ENCODE assay signal across 10 mouse cellular contexts in genomic region chr15:102362648-102363047, GRCm38 (mm10). TPM values are rescaled to one million over a fixed set of nuclear protein-coding genes. Genes with fewer than 3 reads are reported as not detected.
DNase-seq lines count a peak whose midpoint lies in the region; ATAC-seq lines count a peak whose summit lies in the region.
"Had no signal": no experiment of that assay in that cellular context is flagged by ENCODE, and none has a peak within 500 bp of the region (broad histone marks: within the 10 kb centered on the region; RNA-seq: fewer than 3 reads in every experiment).

No protein-coding gene starts in this region.

- H3K27ac ChIP-seq in heart, embryonic 14.5 days (replicated peaks in 1 of 2; ENCODE audit: control insufficient read depth in 1 of 2, insufficient read depth in 1 of 2, low read depth in 2 of 2, low read length in 2 of 2) = no peak overlapping the region; a peak in 1 of 4 replicates
- no peak overlapping the region for H3K27ac ChIP-seq in hindbrain, embryonic 16.5 days (ENCODE audit: low read depth, low read length)
- H3K27ac ChIP-seq in midbrain, embryonic 11.5 days (ENCODE audit: low read depth, low read length) = no peak overlapping the region

- peaks cover 36% of the 10 kb centered on the region for H3K27me3 ChIP-seq in heart, embryonic 14.5 days (ENCODE audit: control insufficient read depth, insufficient read depth, low read length)
- peaks cover 14% of the 10 kb centered on the region for H3K27me3 ChIP-seq in hindbrain, embryonic 16.5 days (replicated peaks; ENCODE audit: control insufficient read depth, insufficient read depth, low read length)
- H3K27me3 ChIP-seq in midbrain, embryonic 11.5 days (ENCODE audit: control insufficient read depth, insufficient read depth, low read length) = peaks cover 25% of the 10 kb centered on the region

- intact Hi-C loops in heart, postnatal 36 days (cut with DNase I) = no loop called here

- ATAC-seq in heart, embryonic 14.5 days (ENCODE audit: insufficient number of reproducible peaks, insufficient read depth, low FRiP score, low read depth) = no peak
- no peak for ATAC-seq in hindbrain, embryonic 16.5 days
- ATAC-seq in midbrain, embryonic 11.5 days (ENCODE audit: low FRiP score) = no peak
- no peak for ATAC-seq in frontal cortex, adult (ENCODE audit: low TSS enrichment)

- H3K4me1 ChIP-seq in heart, embryonic 14.5 days (ENCODE audit: control insufficient read depth in 2 of 2, insufficient read depth in 2 of 2, low read length in 2 of 2) = peaks cover 18 to 22% of the 10 kb centered on the region in 2 experiments
- peaks cover 17% of the 10 kb centered on the region for H3K4me1 ChIP-seq in hindbrain, embryonic 16.5 days (ENCODE audit: control insufficient read depth, insufficient read depth, low read depth, low read length)
- peaks cover 19% of the 10 kb centered on the region for H3K4me1 ChIP-seq in midbrain, embryonic 11.5 days (ENCODE audit: control insufficient read depth, insufficient read depth, low read length)

- peak overlapping the region; percentile 58 for H3K4me2 ChIP-seq in heart, embryonic 14.5 days (ENCODE audit: low read length)
- H3K4me2 ChIP-seq in hindbrain, embryonic 16.5 days (ENCODE audit: low read length) = peak overlapping the region; percentile 39
- peak overlapping the region; percentile 30; the same call in 1 of the 2 replicates for H3K4me2 ChIP-seq in midbrain, embryonic 11.5 days

- H3K9me3 ChIP-seq in heart, embryonic 14.5 days (ENCODE audit: control insufficient read depth, low read length) = no peaks in the 10 kb centered on the region
- no peaks in the 10 kb centered on the region for H3K9me3 ChIP-seq in hindbrain, embryonic 16.5 days (ENCODE audit: control insufficient read depth, low read length)
- H3K9me3 ChIP-seq in midbrain, embryonic 11.5 days (ENCODE audit: control insufficient read depth, low read length) = no peaks in the 10 kb centered on the region

- WGBS in heart, embryonic 14.5 days = 4% methylated on average over 14 of the region's 14 CpGs
- WGBS in hindbrain, embryonic 16.5 days = 13% methylated on average over 13 of the region's 14 CpGs
- 8% methylated on average over 14 of the region's 14 CpGs for WGBS in midbrain, embryonic 11.5 days

- no peaks in the 10 kb centered on the region for H3K36me3 ChIP-seq in heart, embryonic 14.5 days (ENCODE audit: control insufficient read depth, insufficient read depth, low read length)
- no peaks in the 10 kb centered on the region for H3K36me3 ChIP-seq in hindbrain, embryonic 16.5 days (ENCODE audit: control insufficient read depth, insufficient read depth, low read length)
- no peaks in the 10 kb centered on the region for H3K36me3 ChIP-seq in midbrain, embryonic 11.5 days (ENCODE audit: control insufficient read depth, insufficient read depth, low read length)

- no peak for DNase-seq in heart, postnatal 36 days
- DNase-seq in embryo, embryonic 11 days = peak; percentile 46
- no peak for DNase-seq in midbrain, embryonic 11.5 days (ENCODE audit: low spot score, missing footprints)
- DNase-seq in adrenal gland, postnatal 4 days (ENCODE audit: low spot score in 2 of 2) = no peak
- DNase-seq in c-Kit-positive CD71-positive TER-119-positive erythroid progenitor cells, embryonic 14.5 days (ENCODE audit: low spot score) = no peak

- peak overlapping the region; percentile 69 for H3K9ac ChIP-seq in heart, embryonic 14.5 days (ENCODE audit: low read length)
- no peak overlapping the region for H3K9ac ChIP-seq in hindbrain, embryonic 16.5 days (ENCODE audit: low read depth, low read length)
- H3K9ac ChIP-seq in midbrain, embryonic 11.5 days (ENCODE audit: low read length) = no peak overlapping the region; the same call in 1 of the 2 replicates

- H3K4me3 ChIP-seq in heart, embryonic 14.5 days (ENCODE audit: control insufficient read depth in 1 of 2, insufficient read depth in 1 of 2, low read depth in 1 of 2, low read length in 2 of 2) = peak overlapping the region in 1 of 2 experiments; percentile 13; a peak in 2 of 4 replicates
- H3K4me3 ChIP-seq in hindbrain, embryonic 16.5 days (ENCODE audit: low read length) = no peak overlapping the region
- no peak overlapping the region for H3K4me3 ChIP-seq in midbrain, embryonic 11.5 days (ENCODE audit: low read depth, low read length)

RNA-seq across cellular contexts. Expression of gene Sp7, which starts 4.3 kb away (rescaled TPM):
- 0.22 TPM in 1 of 2 replicates, not detected in the other for polyA plus RNA-seq in heart, embryonic 14.5 days (2014; fragmentation: Nextera tagmentation; extraction: Ambion mirVana)
- not detected for total RNA-seq in heart, postnatal 36 days (2021)
- 0.46 and 1.0 TPM in 2 replicates for polyA plus RNA-seq in hindbrain, embryonic 16.5 days (2015; fragmentation: Nextera tagmentation; extraction: Ambion mirVana)
- 0.51 and 0.90 TPM in 2 replicates for polyA plus RNA-seq in midbrain, embryonic 11.5 days (2014; fragmentation: Nextera tagmentation; extraction: Ambion mirVana)
- under 1 TPM; 0.31 to 0.48 TPM for total RNA-seq in adrenal gland, postnatal 4 days (2021)
- total RNA-seq: neutrophil, adult 5-6 weeks had no signal
- polyA plus RNA-seq: large intestine, adult 2 months had no signal

RNA-seq across cellular contexts. Expression of gene Aaas, which starts 12.1 kb away (rescaled TPM):
- polyA plus RNA-seq in heart, embryonic 14.5 days (2014; fragmentation: Nextera tagmentation; extraction: Ambion mirVana) = 45.0 and 48.4 TPM in 2 replicates
- total RNA-seq in heart, postnatal 36 days (2021) = 10 to 100 TPM; 12.5 to 12.8 TPM
- polyA plus RNA-seq in hindbrain, embryonic 16.5 days (2015; fragmentation: Nextera tagmentation; extraction: Ambion mirVana) = 36.1 and 38.1 TPM in 2 replicates
- polyA plus RNA-seq in midbrain, embryonic 11.5 days (2014; fragmentation: Nextera tagmentation; extraction: Ambion mirVana) = 76.5 and 82.5 TPM in 2 replicates
- 10 to 100 TPM; 32.3 to 39.0 TPM for total RNA-seq in adrenal gland, postnatal 4 days (2021)

RNA-seq across cellular contexts. Expression of gene Myg1, which starts 31.1 kb away (rescaled TPM):
- polyA plus RNA-seq in heart, embryonic 14.5 days (2014; fragmentation: Nextera tagmentation; extraction: Ambion mirVana) = 59.9 and 72.7 TPM in 2 replicates
- 10 to 100 TPM; 17.7 to 22.7 TPM for total RNA-seq in heart, postnatal 36 days (2021)
- 88.1 and 99.0 TPM in 2 replicates for polyA plus RNA-seq in hindbrain, embryonic 16.5 days (2015; fragmentation: Nextera tagmentation; extraction: Ambion mirVana)
- polyA plus RNA-seq in midbrain, embryonic 11.5 days (2014; fragmentation: Nextera tagmentation; extraction: Ambion mirVana) = 97.8 and 99.5 TPM in 2 replicates
- 10 to 100 TPM; 86.3 to 96.7 TPM for total RNA-seq in adrenal gland, postnatal 4 days (2021)

RNA-seq across cellular contexts. Expression of gene Pfdn5, which starts 36.7 kb away (rescaled TPM):
- polyA plus RNA-seq in heart, embryonic 14.5 days (2014; fragmentation: Nextera tagmentation; extraction: Ambion mirVana) = 397 and 431 TPM in 2 replicates
- total RNA-seq in heart, postnatal 36 days (2021) = 100 to 1,000 TPM; 308 to 311 TPM
- polyA plus RNA-seq in hindbrain, embryonic 16.5 days (2015; fragmentation: Nextera tagmentation; extraction: Ambion mirVana) = 448 and 464 TPM in 2 replicates
- 404 and 408 TPM in 2 replicates for polyA plus RNA-seq in midbrain, embryonic 11.5 days (2014; fragmentation: Nextera tagmentation; extraction: Ambion mirVana)
- total RNA-seq in adrenal gland, postnatal 4 days (2021) = 100 to 1,000 TPM; 443 to 452 TPM

RNA-seq across cellular contexts. Expression of gene Sp1, which starts 43.3 kb away (rescaled TPM):
- polyA plus RNA-seq in heart, embryonic 14.5 days (2014; fragmentation: Nextera tagmentation; extraction: Ambion mirVana) = 8.0 and 8.2 TPM in 2 replicates
- 10 to 100 TPM; 45.7 to 49.1 TPM for total RNA-seq in heart, postnatal 36 days (2021)
- polyA plus RNA-seq in hindbrain, embryonic 16.5 days (2015; fragmentation: Nextera tagmentation; extraction: Ambion mirVana) = 3.4 and 3.5 TPM in 2 replicates
- polyA plus RNA-seq in midbrain, embryonic 11.5 days (2014; fragmentation: Nextera tagmentation; extraction: Ambion mirVana) = 11.2 and 11.7 TPM in 2 replicates
- 100 to 1,000 TPM; 101 to 110 TPM for total RNA-seq in adrenal gland, postnatal 4 days (2021)
